Mouse (Mus musculus) gastrocnemius, adult 2 months (tissue): ENCODE measurements around the gene Hist2h2aa2. TPM values are rescaled to one million over a fixed set of nuclear protein-coding genes. Genes with fewer than 3 reads are reported as not detected.
"Not testable (repeated sequence)": the region's sequence is repeated elsewhere in the genome, so short reads cannot be mapped to it uniquely, and the experiment has no call there.

Source experiments
- DNase-seq: peaks from one replicate; pipeline ENCODE4 v3.0.0; 2022
- H3K27ac ChIP-seq: fragments of 200-600 bp; 2 replicates; pipeline ENCODE4 v1.8.1; 2022; ENCODE audit warnings: mild to moderate bottlenecking
- H3K4me3 ChIP-seq: fragments of 200-600 bp; 2 replicates; pipeline ENCODE4 v1.8.1; 2022; ENCODE audit warnings: mild to moderate bottlenecking, moderate library complexity
- CTCF ChIP-seq: fragments of 200-600 bp; IDR thresholded peaks from 2 replicates; pipeline ENCODE4 v1.8.1; 2022; ENCODE audit warnings: antibody characterized with exemption, mild to moderate bottlenecking, moderate library complexity
- intact Hi-C: fragments of 180-260 bp; cut with DNase I; formaldehyde crosslinking; loops from one replicate; pipeline ENCODE4 v1.15.1; 2025
- long read RNA-seq, 2 experiments: library from polyadenylated mRNA; stranded (forward); transcript quantifications; one replicate each; pipeline ENCODE4 v2.0.0; 2021
- total RNA-seq, 2 experiments: library from RNA; stranded (reverse); gene quantifications; 2 replicates each; pipeline ENCODE4 v1.2.3; 2021

Gene Hist2h2aa2
- total RNA-seq, result 100 to 1,000 TPM; 172 to 190 TPM
- long read RNA-seq, experiment 1, transcript Hist2h2aa2-201 (1 exons, 528 nt), result major isoform, 69 of 69 reads
- long read RNA-seq, experiment 1, partial matches to known transcripts, result 0 of 69 reads
- long read RNA-seq, experiment 1, other reads (novel, unspliced or antisense), result 0 of 69 reads
- long read RNA-seq, experiment 2, transcript Hist2h2aa2-201 (1 exons, 528 nt), result major isoform, 78 of 78 reads
- long read RNA-seq, experiment 2, partial matches to known transcripts, result 0 of 78 reads
- long read RNA-seq, experiment 2, other reads (novel, unspliced or antisense), result 0 of 78 reads

DNA sequence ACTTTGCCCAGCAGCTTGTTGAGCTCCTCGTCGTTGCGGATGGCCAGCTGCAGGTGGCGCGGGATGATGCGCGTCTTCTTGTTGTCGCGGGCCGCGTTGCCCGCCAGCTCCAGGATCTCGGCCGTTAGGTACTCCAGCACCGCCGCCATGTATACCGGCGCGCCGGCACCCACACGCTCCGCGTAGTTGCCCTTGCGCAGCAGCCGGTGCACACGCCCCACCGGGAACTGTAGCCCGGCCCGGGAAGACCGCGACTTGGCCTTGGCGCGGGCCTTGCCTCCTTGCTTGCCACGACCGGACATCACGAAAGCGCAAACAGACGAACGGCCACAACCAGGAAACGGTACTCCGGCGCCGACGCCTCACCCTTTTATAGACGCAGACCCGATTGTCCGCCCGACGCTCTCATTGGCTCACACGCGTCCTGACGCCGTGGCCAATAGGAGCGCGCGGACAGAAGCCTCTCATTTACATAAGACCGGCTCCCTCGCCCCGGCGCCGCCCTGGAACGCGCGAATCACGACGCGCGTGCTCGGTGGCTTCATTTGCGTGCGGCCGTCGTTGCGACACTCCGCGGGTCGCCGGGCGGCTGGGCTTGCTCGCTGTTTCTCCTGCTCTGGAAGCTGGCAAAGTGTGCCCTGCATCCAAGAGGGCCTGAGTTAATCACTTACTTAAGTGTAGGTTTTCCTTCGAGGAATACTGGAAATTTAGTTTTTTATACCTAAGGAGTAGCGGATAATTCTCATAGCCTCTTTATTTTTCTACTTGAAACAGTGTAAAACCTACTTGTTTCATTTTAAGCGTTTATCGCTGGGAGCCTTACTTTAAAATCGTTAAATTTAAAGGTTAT, at the start of gene Hist2h2aa2:
Hist2h2aa2 (minus strand) TSS at position 328 of the 850 bp plus-strand sequence.
- H3K27ac ChIP-seq, result peak within 1 kb of the TSS; percentile 92
- intact Hi-C loops, result not testable (repeated sequence)
- DNase-seq, result peak; percentile 95
- H3K4me3 ChIP-seq, result peak within 1 kb of the TSS; percentile 71

DNA sequence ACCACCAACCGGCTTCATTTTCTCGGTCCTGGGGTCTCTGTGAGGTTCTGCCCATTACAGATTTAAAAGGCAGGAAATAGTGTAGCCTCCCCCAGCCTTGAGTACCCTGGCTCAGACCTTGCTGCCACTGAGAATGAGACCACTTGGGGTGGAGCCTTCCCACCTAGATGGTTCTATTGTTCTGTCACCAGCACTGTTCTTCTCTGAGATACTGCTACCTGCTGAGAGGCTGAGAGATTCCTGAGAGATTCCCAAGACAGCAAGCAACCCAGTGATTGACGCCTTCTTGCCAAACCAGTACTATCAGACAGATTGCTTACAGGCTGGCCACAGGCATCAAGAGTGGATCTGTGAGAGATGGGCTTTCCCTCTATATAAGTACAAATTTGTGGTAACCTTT, 49.1 kb upstream of the Hist2h2aa2 start:
- TF ChIP-seq CTCF, result no peak
- DNase-seq, result no peak
- intact Hi-C loops, result no loop called here
- H3K4me3 ChIP-seq, result no peak overlapping the region
- no peak overlapping the region for H3K27ac ChIP-seq

DNA sequence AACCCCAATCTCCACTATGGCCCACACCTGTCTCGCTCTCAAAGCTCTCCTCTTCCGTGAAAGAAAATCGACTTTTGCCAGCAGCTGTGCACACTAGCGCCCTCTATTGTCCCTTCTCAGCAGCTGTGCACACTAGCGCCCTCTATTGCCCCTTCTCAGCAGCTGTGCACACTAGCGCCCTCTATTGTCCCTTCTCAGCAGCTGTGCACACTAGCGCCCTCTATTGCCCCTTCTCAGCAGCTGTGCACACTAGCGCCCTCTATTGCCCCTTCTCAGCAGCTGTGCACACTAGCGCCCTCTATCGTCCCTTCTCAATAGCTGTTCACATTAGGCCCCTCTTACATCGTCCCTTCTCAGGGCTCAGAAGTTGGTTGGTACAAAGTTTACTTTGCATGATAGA, 47.3 kb upstream of the Hist2h2aa2 start:
- DNase-seq, H3K27ac ChIP-seq, intact Hi-C loops, H3K4me3 ChIP-seq: not testable (repeated sequence)
- TF ChIP-seq CTCF, result peak; percentile 59

DNA sequence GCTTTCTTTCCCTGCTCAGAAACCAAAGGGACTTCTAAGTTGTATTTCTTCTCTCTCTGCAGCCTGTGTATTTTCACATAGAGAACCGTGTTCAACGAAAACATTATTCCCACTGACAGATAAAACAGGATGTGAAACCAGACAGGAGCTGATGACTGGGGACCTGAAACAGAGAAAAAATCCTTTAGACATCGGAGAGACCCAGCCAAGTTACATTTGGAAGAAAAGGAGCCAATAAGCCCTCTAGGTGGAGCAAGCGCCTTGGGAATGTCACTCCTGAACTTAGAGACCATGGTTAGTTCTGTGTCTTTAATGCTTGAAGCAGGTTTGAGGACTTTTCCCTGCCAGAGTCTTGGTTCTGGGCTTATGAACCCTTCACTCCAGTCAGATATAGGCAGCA, 44.4 kb upstream of the Hist2h2aa2 start:
- Histone ChIP-seq H3K4me3 (no peak overlapping the region), H3K27ac (no peak overlapping the region)
- intact Hi-C loops, result no loop called here
- no peak for DNase-seq
- peak; percentile 39 for TF ChIP-seq CTCF

DNA sequence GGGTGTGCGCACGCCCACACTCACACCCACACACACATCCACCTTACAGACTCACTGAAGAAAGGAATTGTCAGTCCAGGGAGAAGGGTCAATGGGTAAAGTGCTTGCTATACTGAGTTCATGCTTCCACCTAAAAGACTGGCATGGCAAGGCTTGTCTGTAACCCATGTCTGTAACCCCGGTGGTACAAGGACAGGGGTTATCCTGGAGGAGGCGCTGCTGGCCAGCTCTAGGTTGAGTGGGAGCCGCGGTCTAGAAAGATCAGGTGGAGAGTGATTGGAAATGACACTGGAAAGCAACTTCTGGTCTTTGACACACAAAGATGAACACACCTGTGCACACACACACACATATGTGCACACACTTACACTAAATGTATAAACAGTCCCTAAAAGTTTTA, 40.6 kb upstream of the Hist2h2aa2 start:
- Histone ChIP-seq H3K4me3 (no peak overlapping the region), H3K27ac (no peak overlapping the region)
- intact Hi-C loops, result no loop called here
- DNase-seq, result no peak
- TF ChIP-seq CTCF, result no peak

DNA sequence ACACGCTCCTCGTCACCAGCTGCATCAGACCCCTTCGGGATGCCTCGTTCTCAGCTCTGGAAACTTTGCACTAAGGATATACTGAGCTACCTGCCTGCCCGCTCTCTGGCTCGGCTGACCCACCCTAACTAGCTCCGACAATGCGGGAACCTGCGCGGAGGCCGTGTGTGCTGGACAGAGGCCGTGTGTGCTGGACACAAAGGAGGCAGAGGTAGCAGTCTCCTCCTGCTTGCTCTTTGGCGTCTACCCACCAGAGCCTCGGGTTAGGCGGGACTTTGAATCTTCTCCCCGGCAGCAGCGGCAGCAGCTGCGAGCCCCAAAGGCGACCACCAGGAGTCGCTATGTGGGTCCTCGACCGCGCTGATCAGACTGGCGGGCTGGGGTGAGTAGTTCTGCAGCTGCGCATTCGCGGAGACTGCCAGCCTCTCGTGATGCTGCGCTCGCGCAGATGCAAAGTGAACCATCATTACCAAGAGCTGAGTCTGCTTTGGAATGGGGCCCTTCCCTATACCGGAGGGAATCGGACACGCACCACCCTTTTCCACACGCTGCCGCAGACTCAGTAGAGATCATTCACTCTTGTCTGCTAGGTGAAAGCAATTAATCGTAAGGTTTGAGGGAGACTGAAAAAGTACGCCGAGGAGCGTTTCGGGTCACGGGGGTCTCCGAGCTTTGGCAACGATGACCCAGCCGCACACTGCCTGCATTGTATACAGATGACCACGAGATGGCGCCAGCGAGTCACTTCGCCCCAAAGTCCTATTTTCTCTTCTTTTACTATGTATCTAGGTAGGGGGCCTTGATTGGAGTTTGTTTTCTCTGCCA, 37.9 kb upstream of the Hist2h2aa2 start:
- Histone ChIP-seq H3K27ac (peak overlapping the region; percentile 81), H3K4me3 (peak overlapping the region; percentile 82)
- intact Hi-C loops, result loop anchor here (5.0 kb wide), 1 partner anchor 164 kb away; no protein-coding TSS in a partner anchor
- peak; percentile 68 for TF ChIP-seq CTCF
- peak; percentile 93 for DNase-seq

DNA sequence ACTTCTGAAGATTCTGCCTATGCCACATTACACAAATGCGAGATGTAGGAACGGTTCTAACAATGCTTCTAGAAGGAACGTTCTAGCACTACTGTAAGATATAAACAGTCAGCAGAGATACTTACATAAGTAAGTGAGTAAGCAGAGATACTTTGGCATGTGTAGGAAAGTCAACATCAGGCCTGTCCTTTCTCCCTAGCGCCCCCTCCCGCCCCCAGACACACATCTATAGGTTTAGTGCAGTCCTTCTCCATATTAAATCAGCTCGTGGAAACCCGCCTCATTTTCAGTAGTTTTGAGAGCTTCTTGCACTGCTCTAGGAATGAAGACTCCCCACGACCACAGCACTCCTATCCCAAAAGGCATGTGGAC, 37.3 kb upstream of the Hist2h2aa2 start:
- peak overlapping the region; percentile 81; the same call in 1 of the 2 replicates for H3K27ac ChIP-seq
- peak; percentile 31 for DNase-seq
- H3K4me3 ChIP-seq, result peak overlapping the region; percentile 82
- TF ChIP-seq CTCF, result no peak
- intact Hi-C loops, result loop anchor here (5.0 kb wide), 1 partner anchor 165 kb away; no protein-coding TSS in a partner anchor

DNA sequence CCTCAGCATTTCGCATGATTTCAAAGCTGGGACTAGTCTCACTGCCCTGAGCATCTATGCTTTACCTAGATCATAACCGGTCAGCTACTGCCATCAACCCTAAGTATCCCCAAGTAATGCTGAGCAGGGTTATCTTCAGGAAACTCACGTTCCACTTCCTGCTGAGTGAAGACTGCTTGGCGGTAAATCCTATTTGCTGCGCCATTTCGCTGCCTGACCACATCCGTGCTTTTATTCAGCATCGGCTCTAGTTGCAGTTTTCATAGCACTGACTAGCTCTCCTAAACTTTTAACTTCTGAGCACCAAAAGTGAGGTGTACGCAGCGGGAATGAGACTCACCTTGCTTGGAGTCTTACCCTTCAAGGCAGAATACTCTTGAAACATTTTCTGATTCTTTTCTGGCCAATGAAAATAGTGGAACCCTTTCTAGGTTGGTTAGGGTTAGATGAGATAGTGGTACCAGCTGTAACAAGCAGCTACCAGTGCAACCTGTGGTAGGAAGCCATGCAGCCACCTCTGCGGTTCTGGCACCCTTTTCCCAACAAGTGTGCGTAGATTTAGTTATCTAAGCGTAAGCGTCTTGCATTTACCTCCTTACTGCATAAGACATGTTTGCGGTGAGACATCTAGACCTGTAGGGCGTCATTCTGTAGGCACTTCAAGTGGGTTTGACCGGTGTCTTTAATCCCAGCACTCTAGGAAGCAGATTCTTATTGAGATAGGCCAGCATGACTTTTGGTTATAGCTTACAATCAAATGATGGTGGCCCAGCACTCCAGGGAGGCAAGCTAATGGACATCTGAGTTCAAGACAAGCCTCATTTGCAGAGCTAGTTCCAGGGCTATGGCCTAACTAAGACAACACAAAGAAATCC, 33.8 kb upstream of the Hist2h2aa2 start:
- intact Hi-C loops, result no loop called here
- no peak for DNase-seq
- peak overlapping the region; percentile 55 for H3K4me3 ChIP-seq
- H3K27ac ChIP-seq, result peak overlapping the region; percentile 46
- no peak for TF ChIP-seq CTCF

DNA sequence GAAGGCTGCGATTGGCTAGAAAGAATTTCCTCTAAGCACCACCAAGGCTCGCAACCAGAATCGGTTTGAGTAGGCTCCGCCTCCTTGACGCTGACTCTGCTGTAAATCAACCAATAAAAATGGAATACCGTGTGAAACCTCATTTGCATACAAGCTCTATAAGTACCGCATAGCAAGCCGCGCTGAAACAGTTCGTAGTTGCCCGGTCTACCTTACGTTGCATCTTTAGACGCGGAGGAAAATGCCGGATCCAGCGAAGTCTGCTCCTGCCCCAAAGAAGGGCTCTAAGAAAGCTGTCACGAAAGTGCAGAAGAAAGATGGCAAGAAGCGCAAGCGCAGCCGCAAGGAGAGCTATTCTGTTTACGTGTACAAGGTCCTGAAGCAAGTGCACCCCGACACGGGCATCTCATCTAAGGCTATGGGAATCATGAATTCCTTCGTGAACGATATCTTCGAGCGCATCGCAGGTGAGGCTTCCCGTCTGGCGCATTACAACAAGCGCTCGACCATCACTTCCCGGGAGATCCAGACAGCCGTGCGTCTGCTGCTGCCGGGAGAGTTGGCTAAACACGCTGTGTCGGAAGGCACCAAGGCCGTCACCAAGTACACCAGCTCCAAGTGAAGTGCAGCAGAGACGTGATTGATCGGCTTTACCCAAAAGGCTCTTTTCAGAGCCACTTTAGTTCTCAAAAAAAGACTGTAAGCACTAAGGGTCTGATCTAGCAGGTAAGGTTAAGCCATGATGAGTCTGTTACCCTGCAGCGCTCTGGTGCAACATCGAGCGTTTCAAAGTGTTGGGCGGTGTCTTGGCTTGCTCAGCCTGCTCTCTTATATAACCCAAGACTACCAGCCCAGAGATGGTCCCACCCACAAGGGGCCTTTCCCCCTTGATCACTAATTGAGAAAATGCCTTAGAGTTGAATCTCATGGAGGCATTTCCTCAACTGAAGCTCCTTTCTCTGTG, 29.7 kb upstream of the Hist2h2aa2 start, which contains the start of gene Hist2h2bb:
Hist2h2bb (plus strand) TSS at position 242 of the 964 bp plus-strand sequence.
- TF ChIP-seq CTCF, result no peak
- Histone ChIP-seq H3K27ac (peak within 1 kb of the TSS; percentile 95), H3K4me3 (peak within 1 kb of the TSS; percentile 75)
- intact Hi-C loops, result loop anchor here (10.0 kb wide), 1 partner anchor 235 kb away; no protein-coding TSS in a partner anchor
- DNase-seq, result peak; percentile 90

DNA sequence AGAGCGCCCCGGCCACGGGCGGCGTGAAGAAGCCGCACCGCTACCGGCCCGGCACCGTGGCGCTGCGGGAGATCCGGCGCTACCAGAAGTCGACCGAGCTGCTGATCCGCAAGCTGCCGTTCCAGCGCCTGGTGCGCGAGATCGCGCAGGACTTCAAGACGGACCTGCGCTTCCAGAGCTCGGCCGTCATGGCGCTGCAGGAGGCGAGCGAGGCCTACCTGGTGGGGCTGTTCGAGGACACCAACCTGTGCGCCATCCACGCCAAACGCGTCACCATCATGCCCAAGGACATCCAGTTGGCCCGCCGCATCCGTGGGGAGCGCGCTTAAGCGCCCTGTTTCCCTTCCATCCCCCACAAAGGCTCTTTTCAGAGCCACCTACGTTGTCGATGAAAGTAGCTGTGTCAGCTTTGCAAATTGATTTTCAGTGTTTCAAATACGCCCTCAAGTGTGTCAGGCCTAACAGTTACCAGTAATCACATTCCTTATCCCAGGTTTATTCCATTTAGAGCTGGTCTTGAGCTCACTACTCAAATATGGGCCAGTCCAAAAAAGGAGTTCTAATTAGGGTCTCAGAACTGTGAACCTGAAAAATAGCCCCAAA, 28.8 kb upstream of the Hist2h2aa2 start:
- H3K4me3 ChIP-seq, result peak overlapping the region; percentile 75
- DNase-seq, result not testable (repeated sequence)
- intact Hi-C loops, result loop anchor here (10.0 kb wide), 1 partner anchor 236 kb away; no protein-coding TSS in a partner anchor
- peak overlapping the region; percentile 95 for H3K27ac ChIP-seq
